Mouse (Mus musculus) heart, postnatal 0 days (tissue): Measurements from ENCODE around the gene Amph. TPM values are rescaled to one million over a fixed set of nuclear protein-coding genes. Genes with fewer than 3 reads are reported as not detected.
A peak's percentile ranks its signal among the peaks of the same experiment; 100 is the strongest.

Experiments
- ATAC-seq: fragments of 200-750 bp; cut with Nextera tagmentation; 2 replicates; pipeline ENCODE4 v1.8.0; 2017; ENCODE audit warnings: low read depth, moderate number of reproducible peaks, moderate library complexity; ENCODE audit not compliant: insufficient read depth
- DNase-seq: peaks from one replicate; pipeline ENCODE4 v3.0.0-alpha.2; 2016; ENCODE audit warnings: low spot score
- H3K27ac ChIP-seq: fragments of 300-500 bp; sonication (generic); 2 replicates; pipeline ENCODE4 v1.5.1; 2014; ENCODE audit warnings: low read depth, mild to moderate bottlenecking
- H3K27me3 ChIP-seq: fragments of 300-500 bp; sonication (generic); 2 replicates; pipeline ENCODE4 v1.6.1; 2014; ENCODE audit warnings: low read length, mixed read lengths; ENCODE audit not compliant: control insufficient read depth, insufficient read depth
- H3K36me3 ChIP-seq: fragments of 300-500 bp; sonication (generic); replicated peaks from 2 replicates; pipeline ENCODE4 v1.6.1; 2014; ENCODE audit warnings: low read length, mixed read lengths; ENCODE audit not compliant: control insufficient read depth, insufficient read depth
- H3K4me1 ChIP-seq: fragments of 300-500 bp; sonication (generic); 2 replicates; pipeline ENCODE4 v1.6.1; 2014; ENCODE audit warnings: antibody characterized with exemption; ENCODE audit not compliant: control insufficient read depth, insufficient read depth
- H3K4me2 ChIP-seq: fragments of 300-500 bp; sonication (generic); 2 replicates; pipeline ENCODE4 v1.6.1; 2014; ENCODE audit warnings: low read depth, mild to moderate bottlenecking, low read length, moderate library complexity
- H3K4me3 ChIP-seq: fragments of 300-500 bp; sonication (generic); 2 replicates; pipeline ENCODE4 v1.5.1; 2014; ENCODE audit warnings: low read depth, low read length
- H3K9ac ChIP-seq: fragments of 300-500 bp; sonication (generic); replicated peaks from 2 replicates; pipeline ENCODE4 v1.6.1; 2014; ENCODE audit warnings: low read depth, low read length, mixed read lengths
- H3K9me3 ChIP-seq: fragments of 300-500 bp; sonication (generic); replicated peaks from 2 replicates; pipeline ENCODE4 v1.6.1; 2016; ENCODE audit warnings: low read length; ENCODE audit not compliant: control insufficient read depth
- CTCF ChIP-seq: IDR thresholded peaks from 2 replicates; pipeline ENCODE4 v1.5.1; 2016; ENCODE audit warnings: antibody characterized with exemption, control low read depth, low read depth
- EP300 ChIP-seq: IDR thresholded peaks from 2 replicates; pipeline ENCODE4 v1.6.1; 2016; ENCODE audit warnings: antibody characterized with exemption, low read depth
- WGBS: fragments of 180-500 bp; shearing (Covaris S2); extraction: QIAGEN DNeasy Blood & Tissue Kit; methylation state at CpG from one replicate; pipeline ENCODE4 v1.1.7; 2014; 5-methylcytosine and 5-hydroxymethylcytosine counted together
- polyA plus RNA-seq: library from polyadenylated mRNA; unstranded; fragments of >200 nt; fragmentation: Nextera tagmentation; extraction: Ambion mirVana; gene quantifications from 2 replicates; pipeline ENCODE4 v1.2.1, GENCODE M21; 2015
- total RNA-seq: library from RNA; depleted of rRNA; stranded (reverse); fragments of >200 nt; gene quantifications from 2 replicates; pipeline ENCODE4 v1.2.3, GENCODE M21; 2014; ENCODE audit warnings: low replicate concordance

Gene Amph
- total and polyA plus RNA-seq, 2 experiments from 2014 or later: 0.18 to 0.42 TPM

- ATAC-seq (no peak), DNase-seq (no peak)
- Histone ChIP-seq H3K4me3 (no peak overlapping the region), H3K9ac (no peak overlapping the region), H3K36me3 (no peaks in the 10 kb centered on the region), H3K4me2 (no peak overlapping the region), H3K27ac (no peak overlapping the region), H3K27me3 (no peaks in the 10 kb centered on the region), H3K9me3 (no peaks in the 10 kb centered on the region), H3K4me1 (no peaks in the 10 kb centered on the region)
- WGBS: 75% methylated on average over 6 of the region's 6 CpGs
- TF ChIP-seq CTCF: no peak
- TF ChIP-seq EP300: no peak
These were observed 214.1 kb downstream of the Amph start for GRCm38 (mm10) chr13:19162120-19162519.

DNA sequence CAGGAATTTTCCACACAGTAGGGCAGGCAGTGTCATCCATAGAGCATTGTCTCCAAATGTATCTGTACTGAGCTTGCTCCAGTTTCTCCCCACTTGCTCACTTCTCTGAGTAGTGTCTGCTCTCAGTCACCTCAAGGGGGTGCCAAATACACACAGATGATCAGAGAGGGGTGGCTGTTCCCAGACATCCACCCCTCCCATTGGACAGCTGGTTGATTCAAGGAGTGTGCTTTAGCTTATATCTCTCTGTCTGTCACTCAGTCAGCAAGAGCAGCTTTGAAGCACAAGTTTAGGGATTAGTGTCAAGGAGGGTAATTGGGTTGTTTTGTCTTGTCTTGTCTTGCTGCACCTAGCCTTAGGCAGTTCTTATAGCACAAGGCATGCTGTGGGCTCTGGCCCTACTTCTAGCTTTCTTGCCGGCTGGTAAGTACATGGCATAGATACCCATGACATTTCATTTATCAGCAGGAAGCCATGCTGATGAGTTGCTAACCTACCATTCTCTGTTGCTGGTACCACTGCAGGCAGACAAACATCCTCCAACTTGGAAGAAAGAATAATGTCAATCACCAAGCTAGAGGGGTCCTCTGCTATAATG is 229.8 kb downstream of the Amph start:
- TF ChIP-seq EP300 (no peak), CTCF (peak; percentile 69)

DNA sequence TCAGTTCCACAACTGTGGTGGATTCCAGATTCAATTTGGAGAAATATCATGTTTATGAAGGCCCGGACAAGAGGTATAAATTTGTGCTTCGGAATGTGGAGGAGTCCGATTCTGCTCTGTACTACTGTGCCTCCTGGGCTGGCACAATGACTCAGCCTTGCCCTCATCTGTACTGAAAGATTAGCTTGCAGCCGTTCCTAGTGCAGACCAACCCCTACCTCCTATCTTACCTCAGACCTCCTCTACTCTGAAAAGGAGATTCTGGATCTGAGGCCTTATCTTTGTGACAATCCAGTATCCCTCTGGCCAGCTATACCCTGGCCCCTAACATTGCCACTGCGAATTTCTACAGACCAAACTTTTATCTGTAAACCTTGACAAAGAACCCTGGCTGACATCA is 230.3 kb downstream of the Amph start:
- Histone ChIP-seq H3K27ac (no peak overlapping the region), H3K4me2 (no peak overlapping the region), H3K27me3 (no peaks in the 10 kb centered on the region), H3K9ac (no peak overlapping the region), H3K9me3 (no peaks in the 10 kb centered on the region), H3K4me3 (no peak overlapping the region), H3K4me1 (no peaks in the 10 kb centered on the region), H3K36me3 (no peaks in the 10 kb centered on the region)
- DNase-seq: no peak
- TF ChIP-seq CTCF (no peak), EP300 (no peak)
- ATAC-seq: no peak
- WGBS: 67% methylated on average over 5 of the region's 5 CpGs

More for the DNA sequence above, 229.8 kb downstream of the Amph start:
- Histone ChIP-seq H3K27ac (no peak overlapping the region), H3K36me3 (no peaks in the 10 kb centered on the region), H3K4me3 (no peak overlapping the region), H3K4me2 (no peak overlapping the region), H3K9me3 (no peaks in the 10 kb centered on the region), H3K27me3 (no peaks in the 10 kb centered on the region), H3K4me1 (no peaks in the 10 kb centered on the region), H3K9ac (no peak overlapping the region)
- ATAC-seq: peak; percentile 60
- 35% methylated on average over 1 of the region's 1 CpGs for WGBS
- peak; percentile 72 for DNase-seq

- Histone ChIP-seq H3K9ac (no peak overlapping the region), H3K4me1 (no peaks in the 10 kb centered on the region), H3K9me3 (no peaks in the 10 kb centered on the region), H3K4me3 (no peak overlapping the region), H3K27ac (no peak overlapping the region), H3K27me3 (no peaks in the 10 kb centered on the region), H3K36me3 (no peaks in the 10 kb centered on the region), H3K4me2 (no peak overlapping the region; the same call in 1 of the 2 replicates)
- DNase-seq (no peak), ATAC-seq (no peak)
- no peak for TF ChIP-seq CTCF
- no peak for TF ChIP-seq EP300
- WGBS: 18% methylated on average over 8 of the region's 8 CpGs
These were observed 234.3 kb downstream of the Amph start for GRCm38 (mm10) chr13:19182259-19182658.

DNA sequence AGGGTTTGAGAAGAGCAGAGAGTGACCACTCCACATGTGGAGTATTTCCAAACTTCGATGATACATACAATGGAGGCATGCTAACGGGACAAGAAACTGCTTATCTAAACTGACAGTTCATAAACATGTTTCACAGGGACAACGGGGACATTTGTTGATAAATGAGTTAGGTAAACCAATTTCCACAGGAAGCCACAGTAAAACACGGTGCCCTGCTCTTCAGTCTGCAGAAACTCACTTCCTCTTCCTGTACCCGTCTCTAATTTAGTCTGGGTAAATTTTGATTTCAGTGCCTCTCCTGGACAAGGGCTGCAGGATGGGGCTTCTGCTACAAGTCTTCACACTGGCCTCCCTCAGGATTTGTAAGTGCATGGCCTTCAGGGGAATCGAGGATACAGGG is 242.0 kb downstream of the Amph start:
- no peak for TF ChIP-seq EP300
- no peak for TF ChIP-seq CTCF
- no peak overlapping the region for H3K9ac ChIP-seq
- ATAC-seq: no peak
- no peaks in the 10 kb centered on the region for H3K27me3 ChIP-seq
- no peaks in the 10 kb centered on the region for H3K4me1 ChIP-seq
- 37% methylated on average over 6 of the region's 6 CpGs for WGBS
- no peaks in the 10 kb centered on the region for H3K36me3 ChIP-seq
- no peak overlapping the region for H3K4me2 ChIP-seq
- no peak overlapping the region for H3K27ac ChIP-seq
- no peak overlapping the region for H3K4me3 ChIP-seq
- H3K9me3 ChIP-seq: no peaks in the 10 kb centered on the region
- no peak for DNase-seq

DNA sequence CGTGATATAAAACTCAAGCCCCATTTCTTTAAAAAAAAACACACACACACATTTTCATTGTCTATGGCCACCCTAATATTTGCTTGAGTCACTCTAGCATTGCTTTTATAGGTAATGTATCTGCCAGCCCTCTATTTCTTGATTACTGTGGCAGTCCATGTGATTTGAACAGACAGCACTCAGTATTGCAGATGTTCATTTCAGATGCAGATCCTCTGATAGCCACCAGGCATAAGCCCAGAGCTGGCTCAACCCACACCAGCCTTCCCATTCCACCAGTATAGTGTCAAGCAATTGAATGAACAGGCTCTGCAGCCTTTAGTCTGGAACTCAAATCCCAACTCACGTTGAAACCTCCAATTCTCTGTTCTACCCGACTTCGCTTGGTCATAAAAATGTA is 246.8 kb downstream of the Amph start:
- no peak overlapping the region for H3K27ac ChIP-seq
- 72% methylated on average over 4 of the region's 4 CpGs for WGBS
- no peak overlapping the region for H3K4me2 ChIP-seq
- no peaks in the 10 kb centered on the region for H3K27me3 ChIP-seq
- no peaks in the 10 kb centered on the region for H3K4me1 ChIP-seq
- DNase-seq: no peak
- H3K9ac ChIP-seq: no peak overlapping the region
- H3K4me3 ChIP-seq: no peak overlapping the region
- no peaks in the 10 kb centered on the region for H3K36me3 ChIP-seq
- no peaks in the 10 kb centered on the region for H3K9me3 ChIP-seq
- no peak for ATAC-seq
- TF ChIP-seq EP300: no peak
- TF ChIP-seq CTCF: no peak
